Mouse (Mus musculus) mouse trophoblast stem cell (cell line): ENCODE data around the gene D5Ertd577e.
"Not testable (repeated sequence)": the region's sequence is repeated elsewhere in the genome, so short reads cannot be mapped to it uniquely, and the experiment has no call there.

ENCODE experiments used
- in situ Hi-C, 2 experiments: fragments of 300-500 bp; cut with MseI, MboI; formaldehyde crosslinking; loops; 2 replicates in 1 of 2; 3 replicates in 1 of 2; pipeline ENCODE4 v1.15.1; 2025

The D5Ertd577e gene

GRCm38 (mm10) chr5:95456506-95456905 lies at the start of gene D5Ertd577e:
Gene D5Ertd577e (plus strand): TSS chr5:95456806.
- in situ Hi-C loops: not testable (repeated sequence)

DNA sequence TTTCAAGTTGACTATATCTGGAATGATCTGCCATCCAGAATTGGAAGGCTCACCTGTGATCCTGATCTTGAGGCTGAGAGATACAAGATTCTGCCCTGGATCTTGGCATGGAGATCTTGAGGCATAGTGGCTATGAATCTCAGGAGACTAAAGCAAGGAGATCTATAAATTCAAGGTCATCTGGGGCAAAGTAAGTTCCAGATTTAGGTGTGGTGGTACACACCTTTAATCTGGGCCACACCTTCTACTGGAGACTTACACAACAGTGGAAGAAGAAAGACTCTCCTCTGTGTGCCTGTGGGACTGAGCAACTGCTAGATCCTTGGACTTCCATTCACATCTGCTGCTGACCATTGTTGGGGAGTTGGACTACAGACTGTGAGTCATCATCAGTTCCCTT lies 53.9 kb downstream of the D5Ertd577e start, which contains the start of gene Gm3286:
Gene Gm3286, plus strand, starts transcription at position 301 of the 400 bp plus-strand sequence.
- in situ Hi-C loops: not testable (repeated sequence)
